Mouse (Mus musculus) T-helper 1 cell (primary cell): ENCODE results near the gene Rhbdl1.

Experiments used
- in situ Hi-C: fragments of 300-600 bp; cut with MboI, MseI; formaldehyde crosslinking; loops from one replicate; pipeline ENCODE4 v1.15.1; 2025; ENCODE audit warnings: high pct_unique_total_duplicates

Gene Rhbdl1

DNA sequence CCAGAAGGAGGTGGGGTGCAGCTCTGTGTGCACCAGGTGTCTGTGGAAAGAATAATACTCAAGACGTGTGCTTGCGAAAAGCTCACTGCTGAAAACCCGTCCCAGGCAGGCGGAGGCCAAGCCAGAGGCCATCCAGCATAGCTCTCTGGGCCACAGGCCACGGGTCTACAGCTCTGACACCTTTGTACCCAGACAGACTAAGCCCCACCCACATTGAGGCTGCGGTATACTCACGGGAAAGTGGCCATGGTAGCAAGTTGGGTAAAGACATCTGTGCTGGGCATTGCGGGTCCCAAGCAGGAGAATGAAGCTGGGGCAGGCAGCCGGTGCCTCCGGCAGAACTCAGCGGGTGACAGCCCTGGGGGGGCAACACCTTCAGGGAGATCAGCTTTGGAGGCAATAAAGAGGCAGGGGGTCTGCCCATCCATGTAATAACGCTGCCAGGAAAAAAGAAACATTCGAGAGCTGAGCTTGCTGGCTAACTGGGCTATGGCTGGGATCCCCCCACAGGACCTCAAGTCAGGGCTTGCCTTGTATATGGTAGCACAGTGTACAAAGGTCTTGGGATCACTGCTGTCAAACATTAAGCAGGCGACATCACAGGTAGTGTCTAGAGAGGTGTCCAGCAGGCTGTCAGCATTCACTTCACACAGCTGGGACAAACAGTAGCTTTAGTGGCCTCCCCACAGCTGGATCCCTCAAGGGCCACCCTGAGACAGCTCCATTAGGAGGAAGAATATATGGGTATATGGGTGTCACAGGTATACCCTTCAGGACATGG lies 2.5 kb upstream of the Rhbdl1 start:
- in situ Hi-C loops, result loop anchor here (10.0 kb wide), 1 partner anchor 825 kb away; the partner anchor contains the start of genes Cramp1l and Ift140

DNA sequence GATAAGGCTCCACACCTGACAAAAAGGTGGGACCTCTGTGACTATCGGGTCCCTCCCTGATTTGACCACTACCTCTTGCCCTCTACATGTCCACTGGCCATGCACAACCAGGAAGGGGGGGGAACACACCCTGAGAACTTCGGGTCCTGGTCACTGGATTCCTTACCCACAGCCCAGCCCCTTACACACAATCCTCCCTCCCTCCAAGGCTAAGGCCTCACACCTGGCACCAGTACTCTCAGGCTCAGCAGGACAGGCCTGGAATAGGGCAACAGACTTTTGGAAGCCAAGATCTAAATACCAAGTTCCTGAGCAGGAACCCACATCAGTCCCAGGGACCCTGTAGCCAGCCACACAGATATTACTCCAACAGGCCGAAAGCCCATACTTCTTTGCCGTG lies 1.8 kb upstream of the Rhbdl1 start:
- in situ Hi-C loops, result loop anchor here (10.0 kb wide), 1 partner anchor 824 kb away; the partner anchor contains the start of genes Cramp1l and Ift140

DNA sequence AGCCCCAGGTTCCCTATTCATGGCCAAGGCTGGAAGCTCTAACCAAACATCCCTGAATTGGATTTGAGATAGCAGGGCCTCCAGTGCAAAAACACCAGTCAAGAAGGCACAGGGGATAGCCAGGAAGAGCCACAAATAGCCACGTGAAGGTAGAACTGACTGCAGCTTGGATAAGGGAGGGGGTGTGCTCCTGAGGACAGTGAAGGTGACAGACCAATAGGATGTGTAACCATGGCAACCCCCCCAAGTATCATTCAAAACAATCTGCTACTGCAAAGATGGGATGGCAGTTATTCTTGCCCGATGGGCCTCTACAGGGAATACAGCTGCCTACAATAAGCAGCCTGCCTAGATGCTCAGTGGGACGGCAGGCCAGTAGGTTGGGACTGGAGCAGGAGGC lies 438 bp upstream of the Rhbdl1 start:
- in situ Hi-C loops, result loop anchor here (10.0 kb wide), 1 partner anchor 823 kb away; the partner anchor contains the start of genes Cramp1l and Ift140

DNA sequence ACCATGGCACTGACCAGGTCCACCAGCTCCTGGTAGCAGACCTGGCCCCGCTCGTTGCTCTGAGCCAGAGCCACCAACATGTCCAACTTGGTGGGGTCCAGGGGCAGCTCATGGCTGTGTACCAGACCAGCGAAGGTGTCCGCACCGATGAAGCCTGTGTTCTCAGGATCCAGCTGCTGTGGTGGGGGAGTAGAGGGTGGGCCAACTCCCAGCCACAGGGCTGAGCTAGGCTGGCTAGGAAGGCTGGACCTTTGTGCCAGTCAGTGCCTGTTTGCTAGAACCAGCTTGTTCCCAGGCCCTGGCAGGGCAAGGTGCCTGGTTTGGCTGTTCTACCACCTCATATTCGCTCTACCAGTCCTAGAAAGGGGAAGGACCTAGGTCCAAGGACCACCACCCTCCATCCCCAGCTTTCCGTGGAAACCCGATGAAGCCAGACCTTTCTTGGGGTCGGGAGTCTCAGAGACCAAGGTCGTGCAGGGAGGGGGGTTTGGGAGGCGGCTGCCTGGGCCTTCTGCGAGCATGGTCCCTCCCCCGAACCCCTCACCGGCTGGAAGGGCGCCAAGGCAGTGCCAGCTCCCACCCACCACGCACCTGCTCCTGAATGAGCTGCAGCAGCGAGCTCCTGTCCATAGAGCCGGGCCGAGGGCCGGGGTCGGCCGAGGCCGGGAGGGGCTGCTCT lies 559 bp downstream of the Rhbdl1 start:
- in situ Hi-C loops, result loop anchor here (10.0 kb wide), 1 partner anchor 822 kb away; the partner anchor contains the start of genes Cramp1l and Ift140

DNA sequence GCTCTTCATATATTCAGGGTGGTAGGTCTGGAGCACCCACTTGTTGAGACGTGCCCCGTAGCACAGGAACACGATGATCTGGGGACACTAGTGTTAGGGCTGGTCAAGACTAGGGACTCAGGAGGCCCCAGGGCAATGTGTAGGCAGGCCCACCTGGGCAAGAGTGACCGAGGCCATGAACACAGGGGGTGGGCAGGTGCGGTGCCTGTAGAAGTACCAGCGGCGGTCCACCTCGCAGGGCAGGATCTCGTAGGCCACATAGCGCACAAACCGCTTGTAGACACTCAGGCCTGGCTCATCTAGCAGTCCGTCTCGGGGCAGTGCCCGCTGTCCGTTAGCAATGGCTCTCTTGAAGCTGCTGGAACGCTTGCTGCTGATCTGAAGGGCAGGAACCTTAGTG lies 1.3 kb downstream of the Rhbdl1 start:
- in situ Hi-C loops, result loop anchor here (10.0 kb wide), 1 partner anchor 821 kb away; the partner anchor contains the start of genes Cramp1l and Ift140

DNA sequence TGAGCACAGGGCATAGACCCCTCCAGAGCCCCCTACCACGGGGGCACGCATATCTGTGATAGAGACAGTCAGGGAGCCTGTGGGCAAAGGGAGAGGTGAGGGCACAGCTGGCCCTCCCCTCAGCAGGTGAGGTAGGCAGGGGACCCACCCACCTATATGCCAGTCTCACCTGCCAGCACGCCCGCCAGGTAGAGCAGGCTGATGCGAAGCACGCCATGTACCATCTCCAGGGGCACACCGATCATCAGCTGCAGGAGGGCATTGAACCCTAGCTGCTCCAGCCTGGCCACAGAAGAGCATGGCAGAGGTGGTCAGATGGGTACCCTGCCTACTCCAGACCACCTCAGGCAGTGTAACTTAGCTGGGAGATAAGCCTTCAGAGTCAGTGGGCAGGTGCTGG lies 1.8 kb downstream of the Rhbdl1 start:
- in situ Hi-C loops, result loop anchor here (10.0 kb wide), 1 partner anchor 820 kb away; the partner anchor contains the start of genes Cramp1l and Ift140

DNA sequence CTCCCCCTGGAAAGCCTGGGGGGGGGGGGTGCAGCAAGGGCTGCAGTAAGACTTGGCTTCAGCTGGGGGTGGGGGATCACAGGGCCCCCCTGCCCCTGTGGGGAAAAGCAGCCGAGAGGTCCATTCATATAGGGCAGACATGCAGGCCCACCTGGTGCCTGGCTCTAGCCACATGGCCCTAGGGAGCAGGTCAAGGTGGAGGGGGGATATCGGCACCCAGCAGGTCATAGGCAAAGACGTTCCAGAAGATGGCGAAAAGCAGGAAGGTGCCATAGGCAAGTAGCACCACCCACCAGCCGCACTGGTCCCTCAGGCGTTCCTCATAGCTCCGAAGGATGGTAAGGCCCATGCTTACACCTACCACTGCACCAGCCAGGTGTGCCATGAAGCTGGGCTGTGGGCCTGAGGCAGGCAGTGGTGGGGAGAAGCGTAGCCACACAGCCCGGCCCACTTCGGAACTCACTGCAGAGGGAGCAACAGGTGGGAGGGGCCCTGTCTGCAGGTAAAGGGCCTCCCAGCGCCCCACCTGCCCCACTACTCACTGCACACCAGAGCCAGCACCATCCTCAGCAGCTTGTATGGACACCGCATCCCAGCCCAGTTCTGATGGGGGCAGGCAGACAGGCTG lies 2.4 kb downstream of the Rhbdl1 start:
- in situ Hi-C loops, result loop anchor here (10.0 kb wide), 1 partner anchor 820 kb away; the partner anchor contains the start of genes Cramp1l and Ift140

DNA sequence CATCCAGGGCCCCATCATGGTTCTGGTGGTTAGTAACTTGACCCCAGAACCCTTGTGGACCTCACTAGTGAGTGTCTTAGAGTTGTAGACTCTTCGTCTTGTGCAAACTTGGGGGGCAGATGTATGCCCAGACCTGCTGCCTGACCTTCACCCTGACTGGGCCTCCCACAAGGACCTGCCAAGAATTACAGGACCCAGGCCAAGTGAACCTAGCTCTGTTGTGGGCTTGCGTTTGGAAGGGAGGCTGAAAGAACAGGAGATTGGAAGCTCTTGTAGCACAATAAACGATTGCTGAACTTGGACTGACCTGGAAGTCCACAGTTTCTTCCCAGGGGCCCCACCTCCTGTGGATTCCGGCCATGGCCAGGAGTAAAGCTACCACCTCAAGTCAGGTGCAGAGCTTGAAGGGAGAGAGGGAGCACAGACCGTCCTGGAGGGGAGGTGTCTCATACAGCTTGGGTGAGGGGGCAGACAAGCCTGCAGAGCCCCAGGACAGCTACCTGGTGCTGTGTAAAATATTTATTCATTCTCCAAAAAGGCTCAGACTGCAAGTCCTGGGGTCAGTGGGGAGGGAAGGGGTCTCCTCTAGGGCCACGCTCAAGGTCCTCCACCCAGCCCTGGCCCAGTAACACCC lies 3.0 kb downstream of the Rhbdl1 start:
- in situ Hi-C loops, result loop anchor here (10.0 kb wide), 1 partner anchor 819 kb away; the partner anchor contains the start of genes Cramp1l and Ift140

DNA sequence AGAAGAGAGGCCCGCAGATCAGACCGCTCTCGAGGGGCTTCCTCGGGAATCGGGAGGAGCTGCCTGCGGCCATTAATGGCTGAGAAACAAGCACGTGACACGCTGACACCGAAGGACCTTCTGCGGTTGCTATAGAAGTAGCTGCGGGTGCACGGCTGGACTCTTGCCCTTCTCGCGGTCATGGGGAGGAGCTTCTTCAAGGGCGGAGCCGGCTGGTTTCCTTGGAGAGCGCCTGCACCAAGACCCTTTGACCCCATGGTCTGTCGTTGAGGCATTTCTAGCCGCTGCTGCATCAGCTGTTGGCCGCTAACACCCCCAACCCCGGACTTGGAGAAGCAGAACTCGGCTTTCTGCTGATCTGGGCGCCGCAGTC lies 3.8 kb downstream of the Rhbdl1 start, which contains the start of gene Stub1:
Gene Stub1 (minus strand): TSS at position 114 of the 373 bp plus-strand sequence.
- in situ Hi-C loops, result loop anchor here (10.0 kb wide), 1 partner anchor 818 kb away; the partner anchor contains the start of genes Cramp1l and Ift140

DNA sequence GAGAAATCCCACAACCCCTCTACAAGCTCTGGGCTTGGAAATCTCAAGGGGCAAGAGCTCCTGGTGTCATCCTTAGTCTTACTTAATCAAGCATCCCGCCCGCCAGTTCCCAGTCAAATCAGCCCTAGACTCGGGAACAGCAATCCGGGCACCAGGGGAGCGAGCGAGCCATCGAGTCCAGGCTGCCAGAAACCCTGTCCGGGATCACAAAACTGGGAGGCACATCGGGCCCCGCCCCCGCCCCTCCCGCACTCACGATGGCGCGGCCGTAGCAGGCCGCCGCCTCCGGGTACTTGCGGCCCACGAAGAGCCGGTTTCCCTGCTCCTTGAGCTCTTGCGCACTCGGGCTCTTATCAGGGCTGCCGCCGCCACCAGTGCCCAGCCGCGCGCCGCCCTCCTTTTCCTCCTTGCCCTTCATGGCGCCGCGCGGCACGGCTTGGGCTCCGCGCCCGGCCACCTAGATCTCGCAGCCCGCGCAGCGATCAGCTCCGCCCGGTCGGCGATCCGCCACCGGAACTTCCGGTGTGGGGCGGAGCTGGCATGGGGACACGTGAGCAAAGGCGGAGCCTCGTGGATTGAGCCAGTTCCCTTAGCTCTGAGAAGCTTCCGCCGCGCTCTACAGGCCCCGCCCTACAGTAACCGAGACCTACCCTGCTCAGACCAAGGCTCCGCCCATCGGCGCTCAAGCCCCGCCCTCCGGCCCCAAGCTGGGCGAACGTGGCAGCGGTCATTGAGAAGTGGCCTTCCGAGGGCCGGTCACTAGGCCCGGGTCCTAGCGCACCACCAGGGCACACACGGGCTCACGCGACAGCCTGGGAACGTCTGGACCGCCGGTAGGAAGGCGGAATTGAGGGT lies 4.4 kb downstream of the Rhbdl1 start:
- in situ Hi-C loops, result loop anchor here (10.0 kb wide), 1 partner anchor 818 kb away; the partner anchor contains the start of genes Cramp1l and Ift140

DNA sequence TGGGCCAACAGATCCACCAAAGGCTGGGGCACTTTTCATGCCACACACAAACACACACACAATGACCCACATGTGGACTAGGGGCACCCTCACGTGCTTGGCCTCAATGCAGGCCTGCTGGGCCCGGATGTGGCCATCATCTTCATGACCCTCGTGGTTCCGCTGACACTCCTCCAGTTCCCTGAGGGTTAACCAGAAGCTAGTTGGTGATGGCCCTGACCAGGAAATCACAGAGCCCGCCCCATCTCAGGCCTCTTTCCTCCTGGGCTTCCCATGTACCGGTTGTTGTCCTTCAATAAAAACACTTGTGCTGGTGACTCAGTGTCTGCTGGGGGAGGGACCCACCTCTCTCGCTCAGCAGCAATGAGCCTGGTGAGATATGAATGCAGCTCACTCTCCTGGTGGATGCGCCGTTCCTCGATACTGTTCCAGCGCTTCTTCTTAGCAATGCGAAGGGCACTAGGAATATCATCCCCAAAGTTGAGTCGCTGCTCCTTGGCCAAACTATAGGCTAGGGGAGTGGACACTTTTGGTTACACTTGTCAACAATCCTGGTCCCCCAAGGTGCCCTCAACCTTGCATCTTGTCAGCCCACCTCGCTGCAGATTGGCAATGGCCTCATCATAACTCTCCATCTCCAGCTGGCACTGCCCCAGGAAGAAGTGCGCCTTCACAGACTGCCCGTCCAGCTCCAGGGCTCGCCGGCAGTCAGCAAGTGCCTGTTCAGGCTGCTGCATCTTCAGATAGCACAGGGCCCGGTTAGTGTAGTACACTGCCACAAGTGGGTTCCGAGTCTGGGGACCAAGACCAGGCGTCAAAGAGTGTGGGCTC lies 5.4 kb downstream of the Rhbdl1 start:
- in situ Hi-C loops, result loop anchor here (10.0 kb wide), 1 partner anchor 817 kb away; the partner anchor contains the start of genes Cramp1l and Ift140

DNA sequence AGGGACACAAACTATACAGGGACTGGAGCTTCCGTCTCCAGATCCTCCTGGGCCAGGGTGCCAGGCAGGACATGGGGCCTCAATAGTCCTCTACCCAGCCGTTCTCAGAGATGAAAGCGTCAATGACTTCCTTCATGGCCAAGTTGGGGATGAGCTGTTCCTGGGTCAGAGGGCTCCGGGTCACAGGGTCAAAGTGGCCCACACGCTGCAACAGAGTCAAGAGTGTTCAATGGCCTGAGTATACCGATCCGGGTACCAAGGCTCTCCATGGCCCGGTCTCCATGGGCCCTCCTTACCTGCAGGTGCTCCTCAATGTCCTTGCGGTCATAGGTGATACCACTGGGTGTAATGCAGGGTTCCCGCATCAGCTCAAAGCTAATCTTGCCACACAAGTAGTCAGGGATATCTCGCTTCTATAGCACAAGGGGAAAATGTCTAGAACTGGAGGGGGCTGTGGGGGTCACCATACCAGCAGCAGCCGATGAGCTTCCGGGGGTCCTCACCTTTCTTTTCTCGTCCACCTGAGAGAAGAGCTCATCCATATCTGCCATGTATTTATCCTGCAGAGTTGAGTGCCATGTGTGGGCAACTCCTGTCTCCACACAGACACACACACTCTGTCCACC lies 6.2 kb downstream of the Rhbdl1 start:
- in situ Hi-C loops, result loop anchor here (10.0 kb wide), 1 partner anchor 816 kb away; the partner anchor contains the start of genes Cramp1l and Ift140

DNA sequence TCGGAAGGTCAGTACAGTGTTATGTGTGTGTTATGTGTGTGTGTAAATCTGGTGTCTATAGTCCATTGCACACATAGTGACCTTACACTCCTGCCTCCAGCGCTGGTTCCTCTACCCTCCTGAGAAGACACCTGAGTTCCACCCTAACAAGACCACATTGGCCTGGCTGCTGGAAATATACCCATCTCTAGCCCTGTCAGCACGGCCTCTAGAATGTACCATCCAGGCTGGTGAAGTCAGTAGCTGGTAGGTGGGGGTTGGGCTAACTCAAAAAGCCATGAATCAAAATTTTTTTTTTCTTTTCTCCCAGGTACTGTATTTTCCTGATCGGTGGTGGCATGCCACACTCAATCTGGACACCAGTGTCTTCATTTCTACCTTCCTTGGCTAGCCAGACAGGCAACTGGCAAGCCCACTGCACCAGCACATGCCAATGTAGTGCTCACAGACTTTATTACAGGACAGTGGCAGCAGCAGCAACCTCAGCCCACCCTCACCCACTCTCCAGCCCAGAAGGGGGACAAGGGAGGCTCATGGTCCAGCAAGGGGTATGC lies 6.8 kb downstream of the Rhbdl1 start:
- in situ Hi-C loops, result loop anchor here (10.0 kb wide), 1 partner anchor 815 kb away; the partner anchor contains the start of genes Cramp1l and Ift140

DNA sequence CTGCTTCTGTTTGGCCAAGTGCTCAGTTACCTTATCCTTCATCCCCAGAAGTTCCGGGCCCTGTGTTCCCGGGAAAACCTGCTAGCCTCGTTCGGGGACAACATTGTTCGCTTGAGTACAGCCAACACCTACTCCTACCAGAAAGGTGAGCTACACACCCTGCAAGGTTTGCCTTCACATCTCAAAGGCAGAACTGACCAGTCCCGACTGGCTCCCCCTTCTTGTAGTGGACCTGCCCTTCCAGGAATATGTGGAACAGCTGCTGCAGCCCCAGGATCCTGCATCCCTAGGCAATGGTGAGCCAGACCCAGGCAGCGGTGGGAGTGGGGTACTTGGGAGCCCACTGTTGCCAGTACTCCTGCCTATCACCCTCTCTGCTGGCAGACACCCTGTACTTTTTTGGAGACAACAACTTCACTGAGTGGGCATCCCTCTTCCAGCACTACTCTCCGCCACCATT lies 7.5 kb downstream of the Rhbdl1 start:
- in situ Hi-C loops, result loop anchor here (10.0 kb wide), 1 partner anchor 815 kb away; the partner anchor contains the start of genes Cramp1l and Ift140

DNA sequence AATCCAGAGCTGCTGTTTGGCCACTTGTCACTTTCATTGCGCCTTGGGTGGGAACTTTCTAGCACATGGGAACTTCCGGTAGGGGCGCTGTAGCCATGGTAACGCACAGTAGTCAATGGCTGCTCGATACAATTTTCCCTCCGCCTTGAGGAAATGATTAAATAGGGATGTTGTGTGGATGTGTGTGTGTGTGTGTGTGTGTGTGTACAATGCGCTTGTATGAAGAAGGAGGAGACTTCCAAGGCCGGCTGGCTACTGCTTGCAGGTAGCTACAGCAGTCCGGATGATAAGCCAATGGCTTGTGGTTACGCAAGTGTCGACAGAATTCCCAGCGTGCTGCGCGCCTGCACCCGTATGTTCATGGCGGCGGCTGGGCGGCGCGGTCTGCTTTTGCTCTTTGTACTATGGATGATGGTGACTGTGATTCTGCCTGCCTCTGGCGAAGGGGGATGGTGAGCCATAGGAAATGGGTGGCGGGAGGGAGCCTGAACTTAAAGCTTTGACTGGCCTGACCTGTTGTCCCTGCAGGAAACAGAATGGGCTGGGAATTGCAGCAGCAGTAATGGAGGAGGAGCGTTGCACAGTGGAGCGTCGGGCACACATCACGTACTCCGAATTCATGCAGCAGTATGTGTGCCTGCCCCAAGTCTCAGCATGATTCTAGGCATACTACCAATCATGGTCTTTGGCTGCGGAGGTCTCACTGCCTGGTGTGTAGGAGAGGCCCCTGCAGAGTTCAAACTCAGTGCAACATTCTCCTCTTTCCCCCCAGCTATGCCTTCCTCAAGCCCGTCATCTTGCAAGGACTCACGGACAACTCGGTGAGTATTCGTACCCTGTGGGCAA lies 8.2 kb downstream of the Rhbdl1 start, which contains the start of gene Jmjd8:
Gene Jmjd8 (plus strand): TSS at position 156 of the 846 bp plus-strand sequence.
- in situ Hi-C loops, result no loop called here

DNA sequence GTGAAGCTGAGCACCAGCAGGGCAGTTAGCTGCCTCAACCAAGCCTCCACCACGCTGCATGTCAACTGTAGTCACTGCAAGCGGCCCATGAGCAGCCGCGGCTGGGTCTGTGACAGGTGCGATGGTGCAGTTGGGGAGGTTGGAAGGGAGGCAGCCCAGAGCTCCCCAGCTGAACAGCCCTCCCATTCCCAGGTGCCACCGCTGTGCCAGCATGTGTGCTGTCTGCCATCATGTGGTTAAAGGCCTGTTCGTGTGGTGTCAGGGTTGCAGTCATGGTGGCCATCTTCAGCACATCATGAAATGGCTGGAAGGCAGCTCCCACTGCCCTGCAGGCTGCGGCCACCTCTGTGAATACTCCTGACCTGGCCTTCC lies 8.9 kb downstream of the Rhbdl1 start:
- in situ Hi-C loops, result no loop called here
